Mouse (Mus musculus): ENCODE data around the gene Uimc1.
"Not testable (repeated sequence)": the region's sequence is repeated elsewhere in the genome, so short reads cannot be mapped to it uniquely, and the experiment has no call there.

Uimc1 gene

DNA sequence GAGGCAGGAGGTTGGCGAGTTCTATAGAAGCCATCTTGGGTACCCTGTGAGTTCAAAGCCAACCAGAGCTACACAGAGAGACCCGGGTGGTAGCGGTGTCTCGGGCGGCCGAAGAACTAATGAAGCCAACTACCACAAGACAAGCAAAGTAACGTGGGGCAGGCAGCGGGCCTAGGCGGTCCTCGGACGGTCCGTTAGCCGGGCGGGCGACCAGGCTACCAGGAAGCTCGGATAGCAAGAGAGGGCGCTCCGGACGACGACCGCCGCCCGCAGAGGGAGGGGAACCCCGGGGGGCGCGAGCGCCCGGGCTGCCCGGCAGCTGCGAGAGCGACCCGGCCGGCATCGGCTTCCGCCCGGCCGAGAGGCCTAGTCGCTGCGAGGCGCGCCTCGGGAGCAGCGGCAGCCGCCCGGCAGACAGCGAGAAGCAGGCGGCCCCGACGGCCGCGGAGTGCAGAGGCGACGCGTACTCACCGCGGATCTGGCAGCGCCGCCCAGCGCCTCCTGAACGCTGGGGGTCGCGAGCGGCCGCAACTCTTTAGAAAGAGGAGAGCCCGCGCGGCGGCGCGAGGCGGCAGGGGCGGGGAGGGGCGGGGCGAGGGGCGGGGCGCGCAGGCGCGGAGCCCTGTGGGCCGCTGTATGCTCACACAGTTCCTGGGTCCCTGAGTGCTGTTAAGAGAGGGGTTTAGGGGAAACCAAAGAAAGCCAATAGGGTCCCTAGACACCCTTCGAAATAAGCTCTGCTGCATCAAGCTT is at the start of gene Uimc1:
TSS of gene Uimc1 (minus strand) at position 575 of the 753 bp plus-strand sequence.
- DNase-seq (ENCODE audit: inconsistent age in 2 of 2, low spot score in 1 of 2) = peak; percentile 87 to 93

DNA sequence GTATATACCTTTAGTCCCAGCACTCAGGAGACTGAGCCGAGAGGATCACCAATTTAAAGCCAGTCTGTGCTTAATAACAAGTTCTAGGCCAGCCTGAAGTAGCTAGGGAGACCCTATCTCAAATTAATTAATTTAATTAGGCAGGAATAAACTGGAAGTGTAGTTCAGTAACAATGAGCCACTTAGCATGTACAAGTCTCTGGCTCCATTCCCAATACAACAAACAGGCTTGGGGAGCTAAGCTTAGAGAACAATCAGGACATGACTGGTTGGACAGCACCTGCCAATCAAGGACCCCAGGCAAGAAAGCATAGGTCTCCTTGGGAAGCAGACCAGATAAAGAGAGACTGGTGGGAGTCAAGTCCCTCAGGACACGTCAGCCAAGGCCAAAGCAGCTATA is 40.2 kb upstream of the Uimc1 start:
- no peak for DNase-seq (ENCODE audit: inconsistent age in 2 of 2, low spot score in 1 of 2)

DNA sequence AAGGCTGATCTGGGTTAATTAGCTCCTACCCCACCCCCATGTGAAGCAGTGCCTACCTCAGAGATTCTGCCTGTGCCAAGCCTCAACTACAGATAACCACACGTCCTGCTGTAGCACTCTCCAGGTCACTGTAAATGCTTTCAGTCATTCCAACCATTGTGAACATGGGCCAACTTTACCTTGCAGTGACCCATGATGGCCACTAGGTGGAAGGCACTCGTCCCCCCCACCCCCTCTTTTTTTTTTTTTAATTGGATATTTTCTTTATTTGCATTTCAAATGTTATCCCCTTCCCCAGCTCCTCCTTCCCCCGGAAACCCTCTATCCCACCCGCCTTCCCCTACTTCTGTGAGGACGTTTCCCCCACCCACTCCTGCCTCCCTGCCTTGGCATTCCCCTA is 35.3 kb upstream of the Uimc1 start:
- DNase-seq (ENCODE audit: inconsistent age in 2 of 2, low spot score in 1 of 2) = peak; percentile 21 to 70

DNA sequence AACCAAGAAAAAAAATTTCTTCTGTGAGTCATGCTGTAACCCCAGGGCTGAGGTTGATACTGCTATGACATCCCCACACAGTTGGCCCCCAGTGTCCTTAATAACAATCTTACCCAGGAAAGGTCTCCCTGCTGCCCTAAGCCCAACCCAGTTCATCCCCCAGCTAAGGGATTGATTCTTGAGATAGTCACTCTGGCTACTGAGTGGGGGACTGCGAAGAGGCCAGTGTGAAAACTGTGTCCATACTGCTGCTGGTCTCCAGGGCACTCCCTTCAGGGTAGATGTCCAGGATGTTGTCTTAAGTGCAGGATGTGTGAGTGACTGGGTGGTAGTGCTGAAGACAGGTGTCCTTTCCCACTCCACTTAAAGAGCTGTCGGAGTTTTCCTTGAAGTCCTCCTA is 33.3 kb upstream of the Uimc1 start, which contains the start of gene Gm17617:
TSS of gene Gm17617 (minus strand) at position 101 of the 400 bp plus-strand sequence.
- DNase-seq (ENCODE audit: inconsistent age in 2 of 2, low spot score in 1 of 2) = no peak

DNA sequence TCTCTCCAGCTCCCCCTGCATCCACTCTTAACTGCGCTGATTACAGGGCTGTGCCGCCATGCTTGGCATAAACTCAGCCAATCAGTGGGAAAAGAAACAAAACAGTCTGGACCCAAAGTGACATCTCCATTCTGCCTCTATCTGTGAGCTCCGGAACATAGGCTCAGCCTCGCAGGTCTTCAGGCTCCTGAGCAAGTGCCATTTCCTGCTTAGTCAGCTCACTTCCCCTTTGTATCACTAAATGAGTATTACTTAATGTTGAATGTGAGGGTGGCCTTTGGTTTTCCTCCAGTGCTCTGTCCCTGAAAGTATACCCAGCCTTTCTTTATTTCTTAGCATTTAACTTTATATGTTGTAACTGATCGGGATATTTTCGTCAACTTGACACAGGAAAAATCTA is 24.8 kb upstream of the Uimc1 start:
- no peak for DNase-seq (ENCODE audit: inconsistent age in 2 of 2, low spot score in 1 of 2)

DNA sequence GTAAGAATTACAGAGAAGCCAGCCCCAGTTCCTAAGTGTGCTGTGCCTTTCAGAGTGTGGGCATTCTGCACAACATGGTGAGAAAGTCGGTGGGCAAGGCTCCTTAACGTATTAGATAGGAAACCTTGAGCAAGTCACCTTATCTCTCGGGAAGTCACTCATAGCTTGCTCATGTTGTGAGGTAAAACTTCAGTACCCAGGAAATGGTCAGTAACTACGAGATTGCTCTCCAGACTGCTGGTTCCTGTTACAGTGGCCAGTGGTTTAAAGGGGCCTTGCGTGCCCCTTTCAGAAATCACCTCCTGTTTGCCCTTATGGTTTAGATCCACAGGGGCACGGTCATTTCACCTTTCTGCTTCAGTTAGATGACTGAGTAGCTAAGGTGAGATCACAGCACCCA is 14.3 kb upstream of the Uimc1 start:
- DNase-seq (ENCODE audit: inconsistent age in 2 of 2, low spot score in 1 of 2) = no peak

DNA sequence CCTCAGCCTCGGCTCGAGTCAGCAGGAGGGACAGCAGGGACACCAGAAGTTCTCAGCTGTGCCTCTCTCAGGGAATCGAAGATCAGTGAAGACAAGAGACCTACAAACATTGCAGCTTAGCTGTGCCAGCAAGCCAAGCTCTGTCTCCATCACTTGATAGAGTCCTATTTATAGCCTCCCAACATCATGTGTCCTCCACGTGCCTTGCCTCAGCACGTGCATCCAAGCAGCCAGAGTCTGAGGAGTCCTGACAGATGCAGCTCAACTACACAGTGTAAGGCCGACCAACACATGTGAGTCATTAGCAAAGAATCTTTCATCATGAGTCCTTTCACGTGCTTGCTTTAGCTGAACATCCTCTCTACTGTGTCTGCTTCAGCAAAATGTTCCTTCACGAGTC is 7.6 kb upstream of the Uimc1 start:
- peak; percentile 75 to 91 for DNase-seq (ENCODE audit: inconsistent age in 2 of 2, low spot score in 1 of 2)

DNA sequence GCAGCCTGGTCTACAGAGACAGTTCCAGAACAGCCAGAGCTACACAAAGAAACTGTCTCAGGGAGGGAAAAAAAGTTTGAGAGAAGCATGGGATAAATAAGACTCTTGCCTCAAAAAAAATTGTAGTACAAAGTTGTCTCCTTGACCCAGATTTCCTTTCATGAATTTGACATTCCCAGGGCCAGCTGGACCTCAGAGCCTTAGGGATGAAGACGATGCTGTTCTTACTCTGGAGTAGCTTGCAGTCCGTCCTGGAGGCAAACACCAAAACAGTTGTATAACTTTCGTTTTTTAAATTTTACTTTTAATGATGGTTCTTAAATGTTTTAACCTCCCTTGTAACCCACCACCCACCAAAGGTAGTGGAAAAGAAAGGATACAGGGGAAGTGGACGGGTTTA is 7.0 kb upstream of the Uimc1 start:
- peak in 1 of 2 experiments; percentile 60 for DNase-seq (ENCODE audit: inconsistent age in 2 of 2, low spot score in 1 of 2)

DNA sequence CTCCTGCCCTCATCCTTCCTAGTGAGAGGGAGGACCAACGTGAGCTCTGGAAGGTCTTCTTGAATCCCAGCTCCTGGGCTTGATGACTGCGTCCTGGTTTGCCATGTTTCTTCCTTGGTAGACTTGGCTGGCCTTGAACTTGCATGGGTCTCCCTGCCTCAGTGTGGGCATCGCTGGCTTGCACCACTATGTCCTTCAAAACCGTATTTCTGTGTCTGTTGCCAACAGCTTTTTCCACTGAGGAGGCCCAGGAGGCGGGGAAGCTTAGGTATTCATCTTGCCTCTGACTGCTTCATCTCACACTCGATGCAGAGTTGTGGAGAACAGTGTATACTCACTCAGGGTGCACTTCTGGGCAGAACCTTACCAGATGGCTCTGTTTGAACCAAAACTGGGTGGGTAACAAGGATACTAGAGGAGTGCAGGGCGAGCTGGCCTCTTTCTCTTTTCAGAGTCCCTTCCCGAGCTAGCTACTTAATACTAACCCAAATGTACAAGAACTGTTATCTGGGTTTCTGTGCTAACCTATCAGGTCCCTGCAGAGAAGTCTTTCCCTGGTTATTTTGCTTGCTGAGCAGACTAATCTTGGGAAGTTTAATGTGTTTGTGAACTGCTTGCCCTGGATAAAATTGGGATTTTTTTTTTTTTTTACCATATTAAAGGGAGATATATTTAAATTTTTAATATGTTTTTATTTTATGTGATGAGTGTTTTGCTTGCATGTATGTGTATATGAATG is 6.0 kb upstream of the Uimc1 start:
- peak; percentile 81 to 92 for DNase-seq (ENCODE audit: inconsistent age in 2 of 2, low spot score in 1 of 2)

DNA sequence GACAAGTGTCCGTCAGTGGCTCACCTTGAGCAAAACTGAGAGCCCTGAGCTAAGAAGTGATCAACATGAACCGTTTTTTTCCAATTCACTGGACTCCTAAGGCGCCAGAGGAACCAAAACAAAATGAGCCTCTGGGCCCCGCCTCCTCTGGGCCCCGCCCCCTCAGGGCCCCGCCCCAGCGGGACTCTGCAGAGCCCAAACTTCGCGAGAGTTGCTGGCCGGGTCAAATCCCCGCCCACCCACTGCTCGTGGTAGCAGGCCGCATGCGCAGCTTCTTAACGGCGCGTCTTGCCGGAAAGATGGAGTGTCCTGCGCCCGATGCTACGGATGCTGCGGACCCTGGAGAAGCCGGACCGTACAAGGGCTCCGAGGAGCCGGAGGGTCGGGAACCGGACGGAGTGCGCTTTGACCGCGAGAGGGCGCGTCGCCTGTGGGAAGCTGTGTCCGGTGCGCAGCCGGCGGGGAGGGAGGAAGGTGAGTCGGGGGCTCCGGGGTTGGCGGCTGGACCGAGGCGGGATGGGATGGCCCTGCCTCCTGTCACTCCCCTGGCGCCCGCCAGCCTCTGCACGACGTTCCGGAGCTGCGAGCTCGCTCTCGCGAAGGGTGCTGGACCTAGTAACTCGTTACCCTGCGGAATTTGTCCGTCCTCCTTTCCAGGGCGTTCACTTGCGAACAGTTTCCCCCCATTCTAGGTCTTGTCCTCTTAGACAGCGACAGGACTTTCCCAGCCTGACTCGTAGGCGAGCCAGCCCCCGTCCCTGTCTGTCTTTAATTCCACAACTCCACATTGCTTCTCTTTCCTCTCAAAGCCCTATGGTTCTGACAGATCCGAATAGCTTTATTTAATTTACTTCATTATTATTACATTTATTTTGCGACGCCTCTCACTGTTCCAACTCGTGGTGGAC is 5.2 kb upstream of the Uimc1 start, which contains the start of gene Zfp346:
TSS of gene Zfp346 (plus strand) at position 267 of the 908 bp plus-strand sequence.
- peak; percentile 98 to 99 for DNase-seq (ENCODE audit: inconsistent age in 2 of 2, low spot score in 1 of 2)

DNA sequence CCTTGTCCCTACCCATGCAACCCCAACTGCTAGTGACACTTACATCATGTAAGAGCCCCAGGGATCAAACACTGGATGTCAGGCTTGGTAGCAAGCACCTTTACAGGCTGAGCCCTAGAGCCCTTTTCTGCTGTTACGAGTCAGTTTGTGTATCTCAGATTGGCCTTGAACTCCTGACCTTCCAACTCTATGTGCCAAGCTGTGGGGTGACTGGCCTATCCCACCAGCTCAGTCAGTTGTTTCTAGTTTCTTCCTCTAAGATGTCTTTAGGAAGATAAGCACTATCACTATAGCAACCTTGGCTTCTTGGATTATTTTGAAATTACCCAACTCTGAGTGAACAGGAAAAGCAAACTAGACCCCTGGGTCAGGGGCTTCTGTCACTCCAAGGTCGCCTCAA is 3.3 kb upstream of the Uimc1 start:
- DNase-seq (ENCODE audit: inconsistent age in 2 of 2, low spot score in 1 of 2) = no peak

DNA sequence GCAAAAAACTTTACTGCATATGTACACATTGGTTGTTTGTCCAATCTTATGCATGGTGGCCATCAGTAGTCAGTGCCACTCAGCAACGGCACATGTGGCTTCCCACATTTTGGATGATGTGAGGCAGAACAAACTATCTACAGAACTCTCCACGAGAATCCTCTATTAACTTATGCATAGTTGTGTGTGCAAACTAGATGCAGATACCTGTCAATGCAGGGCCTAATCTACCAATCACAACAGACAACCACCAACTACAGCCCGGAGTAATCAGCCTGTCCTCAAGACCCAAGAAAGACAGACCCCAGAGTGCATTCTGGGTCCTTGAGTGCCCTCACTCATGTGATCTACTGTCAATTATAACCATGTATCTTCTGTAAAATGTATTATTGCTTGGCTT is 2.3 kb upstream of the Uimc1 start:
- DNase-seq (ENCODE audit: inconsistent age in 2 of 2, low spot score in 1 of 2) = no peak

DNA sequence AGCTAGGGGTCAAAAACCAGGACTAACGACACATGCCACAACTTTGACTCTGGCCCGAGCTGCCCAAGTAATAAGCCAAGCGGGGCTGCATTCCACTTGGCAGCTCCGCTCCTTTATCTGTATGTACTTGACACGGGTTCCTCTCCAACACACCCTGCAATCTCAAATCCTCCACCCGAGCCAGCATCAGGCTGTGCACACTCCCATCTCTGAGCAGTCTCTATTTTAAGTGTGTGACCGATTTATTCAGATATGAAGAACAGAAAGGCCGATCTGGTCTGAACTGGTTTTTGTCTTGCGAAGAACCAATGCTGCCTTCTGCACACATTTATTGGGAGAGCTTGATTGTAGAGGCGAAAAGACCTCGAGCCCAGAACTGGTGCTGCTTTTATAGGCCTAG is 1.5 kb upstream of the Uimc1 start:
- no peak for DNase-seq (ENCODE audit: inconsistent age in 2 of 2, low spot score in 1 of 2)

DNA sequence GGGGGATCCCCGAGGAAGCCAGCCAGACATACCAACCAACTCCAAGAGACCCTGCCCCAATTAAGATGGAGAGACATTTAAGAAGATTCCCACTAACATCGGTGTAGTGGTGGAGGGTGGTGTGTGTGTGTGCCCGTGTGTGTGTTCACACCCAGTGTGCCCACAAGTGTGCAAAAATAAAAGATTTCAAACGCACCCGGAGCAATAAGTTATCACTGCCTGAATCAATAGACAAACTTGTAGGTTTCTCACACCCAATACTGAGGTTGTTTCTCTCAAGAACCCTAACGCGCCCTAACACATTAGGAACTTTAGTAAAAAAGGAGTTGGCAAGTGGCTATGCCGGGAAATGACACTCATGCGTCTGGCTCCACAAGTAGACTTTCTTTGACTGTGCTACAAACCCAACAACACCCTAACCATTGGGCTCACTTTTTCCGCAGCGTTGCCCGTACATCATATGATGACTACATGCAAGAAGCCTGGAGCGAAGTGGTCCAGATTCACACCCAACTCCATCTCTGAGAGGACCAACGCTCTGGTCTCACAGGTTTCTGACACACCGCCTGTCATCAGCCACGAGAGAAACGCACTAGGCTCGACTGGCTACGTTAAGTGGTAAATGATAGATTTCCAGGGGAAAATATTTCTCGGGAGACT is 904 bp downstream of the Uimc1 start:
- DNase-seq (ENCODE audit: inconsistent age in 2 of 2, low spot score in 1 of 2) = no peak

DNA sequence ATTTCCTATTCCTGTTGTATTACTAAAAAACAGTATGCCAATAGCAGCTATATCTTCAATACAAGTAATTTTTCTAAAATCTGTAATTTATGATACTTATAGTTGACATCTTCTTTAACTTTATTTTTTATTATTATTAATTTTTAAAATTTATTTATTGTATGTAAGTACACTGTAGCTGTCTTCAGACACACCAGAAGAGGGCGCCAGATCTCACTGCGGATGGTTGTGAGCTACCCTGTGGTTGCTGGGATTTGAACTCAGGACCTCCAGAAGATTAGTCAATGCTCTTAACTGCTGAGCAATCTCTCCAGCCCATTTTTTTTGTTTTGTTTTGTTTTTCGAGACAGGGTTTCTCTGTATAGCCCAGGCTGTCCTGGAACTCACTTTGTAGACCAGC is 2.3 kb downstream of the Uimc1 start:
- DNase-seq (ENCODE audit: inconsistent age in 2 of 2, low spot score in 1 of 2) = not testable (repeated sequence)

DNA sequence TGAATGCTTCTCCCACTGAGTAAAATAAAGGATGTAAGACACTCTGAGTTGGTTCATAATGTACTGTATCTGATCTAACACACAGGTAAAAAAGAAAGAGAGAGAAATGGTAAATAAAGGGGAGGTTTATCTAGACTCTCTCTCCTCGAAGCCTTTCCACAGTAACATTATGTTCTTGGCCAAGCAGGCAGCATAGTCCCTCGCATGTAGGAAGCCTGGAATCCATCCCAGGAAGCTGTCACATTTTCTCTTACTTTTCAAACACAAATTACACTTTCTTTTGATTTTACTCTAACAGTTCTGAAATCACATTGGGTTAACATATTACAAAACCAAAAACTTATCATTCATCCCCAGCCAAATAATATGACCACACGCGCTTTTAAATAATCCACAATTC is 7.5 kb downstream of the Uimc1 start:
- DNase-seq (ENCODE audit: inconsistent age in 2 of 2, low spot score in 1 of 2) = no peak

DNA sequence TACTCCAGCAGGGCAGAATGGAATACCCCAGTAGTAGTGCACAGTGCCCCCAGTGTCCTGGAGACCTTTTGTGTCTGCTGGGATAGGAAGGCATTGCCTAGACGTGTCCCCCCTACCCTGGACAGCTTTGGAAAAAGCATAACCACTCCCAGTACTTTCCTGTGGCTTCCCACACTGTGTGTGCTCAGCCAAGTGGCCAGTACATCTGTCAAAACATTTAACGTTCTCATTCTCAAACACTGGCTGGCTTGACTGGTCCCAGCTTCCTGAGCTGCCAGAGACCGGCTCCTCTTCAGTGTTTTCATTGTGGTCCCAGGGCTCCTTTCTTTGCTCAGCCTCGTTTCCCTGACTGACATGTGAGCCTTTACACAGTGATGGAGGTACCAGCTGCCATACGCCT is 24.5 kb downstream of the Uimc1 start:
- no peak for DNase-seq (ENCODE audit: inconsistent age in 2 of 2, low spot score in 1 of 2)

DNA sequence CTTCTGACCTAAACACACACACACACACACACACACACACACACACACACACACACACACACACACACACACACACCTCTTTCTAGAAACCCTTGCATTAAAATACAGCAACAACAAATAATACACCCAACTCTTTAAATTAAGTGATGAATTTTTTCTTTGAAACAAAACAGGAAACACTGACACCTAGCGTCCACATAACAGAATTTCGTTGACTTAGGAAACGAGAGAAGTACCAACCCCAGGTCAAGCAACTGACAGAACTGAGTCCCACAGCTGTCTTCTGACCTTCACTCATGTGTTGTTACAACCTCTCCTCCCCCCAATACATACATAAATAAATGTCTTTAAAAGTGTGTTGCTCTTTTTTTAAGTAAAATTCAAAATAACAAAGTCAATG is 28.8 kb downstream of the Uimc1 start:
- peak in 1 of 2 experiments; percentile 55 for DNase-seq (ENCODE audit: inconsistent age in 2 of 2, low spot score in 1 of 2)

DNA sequence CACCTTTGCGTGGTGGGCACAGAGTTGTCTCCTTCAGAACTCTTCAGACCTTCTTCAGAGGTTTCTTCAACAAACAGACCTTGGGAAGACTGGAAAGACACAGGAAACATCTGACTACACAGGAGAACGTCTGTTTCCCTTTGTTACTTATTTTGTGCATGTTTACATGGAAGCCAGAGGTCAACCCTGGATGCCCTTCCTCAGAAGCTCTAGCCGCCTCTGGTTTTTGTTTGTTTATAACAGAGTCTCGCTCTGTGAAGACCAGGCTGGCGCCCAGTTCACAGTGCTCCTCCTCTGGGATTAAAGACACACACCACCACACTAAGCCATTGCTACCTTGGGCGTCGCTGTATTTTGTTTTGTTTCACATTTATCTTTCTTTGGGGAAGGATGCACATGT is 30.4 kb downstream of the Uimc1 start:
- DNase-seq (ENCODE audit: inconsistent age in 2 of 2, low spot score in 1 of 2) = no peak

DNA sequence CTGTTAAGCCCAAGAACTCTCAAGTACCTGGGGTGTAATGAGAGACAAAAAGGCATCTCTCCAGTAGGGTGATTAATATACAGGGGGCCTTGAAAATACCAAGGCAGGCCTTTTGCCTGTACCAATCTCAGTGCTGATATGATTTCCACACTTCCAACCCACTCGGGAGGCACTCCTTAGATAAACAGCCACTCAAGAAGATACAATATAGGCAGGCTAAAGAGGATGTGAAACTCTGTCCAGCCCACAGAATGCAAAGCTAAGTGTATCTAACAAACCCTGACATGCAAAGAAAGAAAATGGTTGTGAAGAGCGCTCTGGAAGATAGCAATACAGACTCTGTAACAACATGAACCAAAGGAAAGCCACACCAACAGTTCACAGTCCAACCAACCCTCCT is 36.8 kb downstream of the Uimc1 start:
- no peak for DNase-seq (ENCODE audit: inconsistent age in 2 of 2, low spot score in 1 of 2)

DNA sequence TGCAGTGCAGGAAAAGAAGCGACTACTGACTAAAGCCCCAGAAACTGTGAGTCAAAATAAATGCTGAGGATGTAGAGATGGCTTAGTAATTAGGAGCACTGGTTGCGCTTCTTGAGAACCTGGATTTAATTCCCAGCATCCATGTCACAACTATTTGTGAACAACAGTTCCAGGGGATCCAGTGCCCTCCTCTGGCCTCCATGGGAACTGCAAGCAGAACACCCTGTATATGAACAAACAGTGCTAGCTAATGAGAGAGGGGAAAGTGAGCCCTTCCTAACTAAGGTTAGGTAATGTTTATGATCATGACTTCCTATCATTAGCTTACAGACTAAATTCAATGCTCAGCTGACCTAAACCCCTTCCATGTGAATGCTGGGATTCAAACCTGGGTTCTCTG is 42.1 kb downstream of the Uimc1 start:
- DNase-seq (ENCODE audit: inconsistent age in 2 of 2, low spot score in 1 of 2) = peak in 1 of 2 experiments; percentile 54
